Mouse (Mus musculus) layer of hippocampus, adult 9-10 months (tissue): ENCODE measurements around the gene Prl8a8.

Experiments used
- DNase-seq: peaks from one replicate; pipeline ENCODE4 v3.0.0; 2022; ENCODE audit warnings: low spot score

The Prl8a8 gene

GRCm38 (mm10) chr13:27513117-27513516 lies at the start of gene Prl8a8:
Gene Prl8a8 (minus strand): TSS chr13:27513217.
- DNase-seq, result no peak

GRCm38 (mm10) chr13:27553336-27553735 lies 40.3 kb upstream of the Prl8a8 start:
- DNase-seq, result no peak

- no peak for DNase-seq
Observed at GRCm38 (mm10) chr13:27523156-27523555, 10.1 kb upstream of the Prl8a8 start.

- DNase-seq, result no peak
Observed at GRCm38 (mm10) chr13:27507645-27508044, 5.4 kb downstream of the Prl8a8 start.
